Mouse (Mus musculus): ENCODE data around the gene Dock1.

Gene Dock1

GRCm38 (mm10) chr7:134945925-134946716 is 275.7 kb downstream of the Dock1 start:
- no peak for DNase-seq (ENCODE audit: extremely low spot score, low read depth, low spot score)

GRCm38 (mm10) chr7:134959086-134959485 is 288.6 kb downstream of the Dock1 start:
- no peak for DNase-seq (ENCODE audit: extremely low spot score, low read depth, low spot score)

- no peak for DNase-seq (ENCODE audit: extremely low spot score, low read depth, low spot score)
These were observed 290.4 kb downstream of the Dock1 start for GRCm38 (mm10) chr7:134960871-134961270.

GRCm38 (mm10) chr7:134961608-134962007 is 291.2 kb downstream of the Dock1 start:
- no peak for DNase-seq (ENCODE audit: extremely low spot score, low read depth, low spot score)

- no peak for DNase-seq (ENCODE audit: extremely low spot score, low read depth, low spot score)
These were observed 319.8 kb downstream of the Dock1 start for GRCm38 (mm10) chr7:134990244-134990643.

- DNase-seq (ENCODE audit: extremely low spot score, low read depth, low spot score), result no peak
These were observed 320.5 kb downstream of the Dock1 start for GRCm38 (mm10) chr7:134990911-134991310.

GRCm38 (mm10) chr7:134994983-134995382 is 324.5 kb downstream of the Dock1 start:
- DNase-seq (ENCODE audit: extremely low spot score, low read depth, low spot score), result no peak

GRCm38 (mm10) chr7:135002216-135002615 is 331.8 kb downstream of the Dock1 start:
- DNase-seq (ENCODE audit: extremely low spot score, low read depth, low spot score), result no peak

GRCm38 (mm10) chr7:135002891-135003290 is 332.4 kb downstream of the Dock1 start:
- DNase-seq (ENCODE audit: extremely low spot score, low read depth, low spot score), result no peak

- no peak for DNase-seq (ENCODE audit: extremely low spot score, low read depth, low spot score)
These were observed 335.6 kb downstream of the Dock1 start for GRCm38 (mm10) chr7:135005964-135006560.

GRCm38 (mm10) chr7:135008021-135008420 is 337.6 kb downstream of the Dock1 start:
- DNase-seq (ENCODE audit: extremely low spot score, low read depth, low spot score), result no peak

GRCm38 (mm10) chr7:135010997-135011396 is 340.5 kb downstream of the Dock1 start:
- no peak for DNase-seq (ENCODE audit: extremely low spot score, low read depth, low spot score)

GRCm38 (mm10) chr7:135017531-135017930 is 347.1 kb downstream of the Dock1 start:
- no peak for DNase-seq (ENCODE audit: extremely low spot score, low read depth, low spot score)

- DNase-seq (ENCODE audit: extremely low spot score, low read depth, low spot score), result no peak
These were observed 350.3 kb downstream of the Dock1 start for GRCm38 (mm10) chr7:135020762-135021161.

- DNase-seq (ENCODE audit: extremely low spot score, low read depth, low spot score), result no peak
These were observed 351.2 kb downstream of the Dock1 start for GRCm38 (mm10) chr7:135021544-135022100.

GRCm38 (mm10) chr7:135024531-135024930 is 354.1 kb downstream of the Dock1 start:
- DNase-seq (ENCODE audit: extremely low spot score, low read depth, low spot score), result no peak

GRCm38 (mm10) chr7:135028716-135029115 is 358.3 kb downstream of the Dock1 start:
- no peak for DNase-seq (ENCODE audit: extremely low spot score, low read depth, low spot score)

GRCm38 (mm10) chr7:135029136-135029535 is 358.7 kb downstream of the Dock1 start:
- DNase-seq (ENCODE audit: extremely low spot score, low read depth, low spot score), result no peak

GRCm38 (mm10) chr7:135031466-135031865 is 361.0 kb downstream of the Dock1 start:
- DNase-seq (ENCODE audit: extremely low spot score, low read depth, low spot score), result no peak

- DNase-seq (ENCODE audit: extremely low spot score, low read depth, low spot score), result no peak
These were observed 364.4 kb downstream of the Dock1 start for GRCm38 (mm10) chr7:135034811-135035210.

GRCm38 (mm10) chr7:135035651-135036050 is 365.2 kb downstream of the Dock1 start:
- DNase-seq (ENCODE audit: extremely low spot score, low read depth, low spot score), result no peak

- DNase-seq (ENCODE audit: extremely low spot score, low read depth, low spot score), result no peak
These were observed 368.5 kb downstream of the Dock1 start for GRCm38 (mm10) chr7:135038930-135039329.
